Mouse (Mus musculus) myocyte (in vitro differentiated cells): ENCODE measurements around the gene Bclaf3.
"Not testable (repeated sequence)": the region's sequence is repeated elsewhere in the genome, so short reads cannot be mapped to it uniquely, and the experiment has no call there.

Source experiments
- CEBPB ChIP-seq: IDR thresholded peaks from 2 replicates; pipeline ENCODE4 v1.6.1; 2011; ENCODE audit warnings: mild to moderate bottlenecking, moderate library complexity; ENCODE audit not compliant: poor library complexity, insufficient read depth, severe bottlenecking
- E2F4 ChIP-seq: IDR thresholded peaks from one replicate; pipeline ENCODE4 v1.6.1; 2011; ENCODE audit warnings: mild to moderate bottlenecking, control low read depth, moderate library complexity; ENCODE audit not compliant: insufficient read depth
- MAX ChIP-seq: IDR thresholded peaks from one replicate; pipeline ENCODE4 v1.6.1; 2011; ENCODE audit warnings: low read depth, mild to moderate bottlenecking, control low read depth
- MYOD1 ChIP-seq, 3 experiments: IDR thresholded peaks; one replicate each; pipeline ENCODE4 v1.6.1; 2011; ENCODE audit warnings: control low read depth in 2 of 3, low read depth in 2 of 3, mild to moderate bottlenecking in 2 of 3, moderate library complexity in 1 of 3; ENCODE audit not compliant: insufficient read length in 2 of 3, control insufficient read depth in 1 of 3
- MYOG ChIP-seq, 3 experiments: IDR thresholded peaks; one replicate each; pipeline ENCODE4 v1.6.1; 2011; ENCODE audit warnings: control low read depth in 2 of 3, low read depth in 2 of 3, mild to moderate bottlenecking in 2 of 3; ENCODE audit not compliant: insufficient read length in 2 of 3, control insufficient read depth in 1 of 3, insufficient read depth in 1 of 3
- POLR2A ChIP-seq: IDR thresholded peaks from one replicate; pipeline ENCODE4 v1.6.1; 2011; ENCODE audit warnings: low read depth, mild to moderate bottlenecking, control low read depth, moderate library complexity; ENCODE audit not compliant: insufficient read length
- POLR2AphosphoS2 ChIP-seq: IDR thresholded peaks from one replicate; pipeline ENCODE4 v1.6.1; 2011; ENCODE audit warnings: low read depth, control low read depth; ENCODE audit not compliant: insufficient read length
- TCF12 ChIP-seq: IDR thresholded peaks from one replicate; pipeline ENCODE4 v1.6.1; 2011; ENCODE audit warnings: mild to moderate bottlenecking, control low read depth; ENCODE audit not compliant: poor library complexity, insufficient read depth, severe bottlenecking
- USF1 ChIP-seq: IDR thresholded peaks from one replicate; pipeline ENCODE4 v1.6.1; 2011; ENCODE audit warnings: low read depth, mild to moderate bottlenecking, control low read depth, moderate library complexity

DNA sequence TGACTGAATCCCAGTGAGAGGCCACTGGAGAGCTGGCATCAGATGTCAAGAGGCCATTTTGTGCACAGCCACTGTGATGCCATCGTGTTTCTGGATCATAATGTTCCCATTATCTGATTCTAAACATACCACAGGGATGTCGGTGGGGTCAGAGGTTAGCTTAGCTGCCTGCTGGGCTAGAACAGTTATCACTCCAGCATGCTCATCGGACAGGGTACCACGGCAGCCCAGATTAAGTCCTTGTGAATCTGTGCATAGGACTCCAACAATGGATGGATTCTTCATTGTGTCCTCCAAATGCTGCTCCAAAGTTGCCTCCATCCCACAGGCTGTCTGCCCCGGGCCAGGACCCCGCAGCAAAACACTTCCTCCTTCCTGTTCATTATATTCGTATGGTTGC is 58.2 kb downstream of the Bclaf3 start:
- not testable (repeated sequence) for TF ChIP-seq POLR2AphosphoS2; POLR2A; MYOG (IDR thresholded peaks at IDR 0.05; ENCODE audit: control insufficient read depth in 1 of 3, insufficient read depth in 1 of 3, insufficient read length in 2 of 3, low read depth in 2 of 3); E2F4; CEBPB; USF1; MAX; MYOD1 (IDR thresholded peaks at IDR 0.05; ENCODE audit: control insufficient read depth in 1 of 3, insufficient read length in 2 of 3, low read depth in 2 of 3); TCF12
